Mouse (Mus musculus): ENCODE results near the gene Trappc12. TPM values are rescaled to one million over a fixed set of nuclear protein-coding genes. Genes with fewer than 3 reads are reported as not detected.

The Trappc12 gene
- polyA plus RNA-seq (2015; fragmentation: Nextera tagmentation; extraction: Ambion mirVana): 10.6 and 11.2 TPM in 2 replicates

DNA sequence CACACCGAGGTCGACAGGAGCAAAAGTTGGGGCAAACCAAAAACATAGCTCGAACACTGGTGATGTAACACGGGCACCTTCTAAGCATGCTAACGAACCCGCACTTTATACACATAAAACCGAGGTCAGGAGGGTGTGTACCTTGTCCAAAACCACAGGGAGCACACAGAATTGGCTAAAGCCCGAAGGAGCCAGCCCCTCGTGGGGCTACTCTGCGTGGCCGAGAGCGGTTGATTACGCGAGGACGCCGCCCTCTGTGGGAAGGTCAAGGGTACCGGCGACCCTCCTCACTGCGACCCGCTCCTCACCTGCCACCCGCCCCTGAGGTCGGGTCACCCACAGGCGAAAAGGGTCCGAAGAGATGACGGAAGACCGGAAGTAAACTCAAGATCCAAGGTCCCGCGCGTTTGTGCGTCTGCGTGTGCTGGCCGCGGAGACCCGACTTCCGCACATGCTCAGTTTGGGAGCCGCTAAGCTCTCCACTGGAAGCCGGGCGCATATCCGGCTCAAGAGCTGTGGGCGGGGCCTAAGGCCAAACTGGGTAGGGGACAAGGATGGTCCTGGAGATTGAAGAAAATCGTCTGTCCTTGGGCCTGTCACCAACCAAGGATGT is at the start of gene Trappc12:
TSS of gene Trappc12 (minus strand) at position 452 of the 613 bp plus-strand sequence.
- TF ChIP-seq CTCF (IDR thresholded peaks at IDR 0.05; ENCODE audit: low read depth): no peak
- no peak for TF ChIP-seq EP300 (IDR thresholded peaks at IDR 0.05; ENCODE audit: low read depth)
- H3K27me3 ChIP-seq (ENCODE audit: insufficient read depth, low read length): no peaks in the 10 kb centered on the region
- peak within 1 kb of the TSS; percentile 89 for H3K9ac ChIP-seq (replicated peaks)
- H3K27ac ChIP-seq (ENCODE audit: low read depth): peak within 1 kb of the TSS; percentile 86
- peaks cover 17% of the 10 kb centered on the region for H3K36me3 ChIP-seq (replicated peaks; ENCODE audit: insufficient read depth, low read length)
- no peaks in the 10 kb centered on the region for H3K9me3 ChIP-seq (ENCODE audit: low read length)
- ATAC-seq (peak; percentile 86), DNase-seq (peak; percentile 90)
- under 1% methylated on average over 40 of the region's 41 CpGs for WGBS (ENCODE audit: insufficient replicate concordance)
- H3K4me1 ChIP-seq (ENCODE audit: insufficient read depth): peaks cover 33% of the 10 kb centered on the region
- H3K4me2 ChIP-seq (ENCODE audit: low read depth, low read length): peak within 1 kb of the TSS; percentile 81
- H3K4me3 ChIP-seq (ENCODE audit: low read depth, low read length): peak within 1 kb of the TSS; percentile 86

DNA sequence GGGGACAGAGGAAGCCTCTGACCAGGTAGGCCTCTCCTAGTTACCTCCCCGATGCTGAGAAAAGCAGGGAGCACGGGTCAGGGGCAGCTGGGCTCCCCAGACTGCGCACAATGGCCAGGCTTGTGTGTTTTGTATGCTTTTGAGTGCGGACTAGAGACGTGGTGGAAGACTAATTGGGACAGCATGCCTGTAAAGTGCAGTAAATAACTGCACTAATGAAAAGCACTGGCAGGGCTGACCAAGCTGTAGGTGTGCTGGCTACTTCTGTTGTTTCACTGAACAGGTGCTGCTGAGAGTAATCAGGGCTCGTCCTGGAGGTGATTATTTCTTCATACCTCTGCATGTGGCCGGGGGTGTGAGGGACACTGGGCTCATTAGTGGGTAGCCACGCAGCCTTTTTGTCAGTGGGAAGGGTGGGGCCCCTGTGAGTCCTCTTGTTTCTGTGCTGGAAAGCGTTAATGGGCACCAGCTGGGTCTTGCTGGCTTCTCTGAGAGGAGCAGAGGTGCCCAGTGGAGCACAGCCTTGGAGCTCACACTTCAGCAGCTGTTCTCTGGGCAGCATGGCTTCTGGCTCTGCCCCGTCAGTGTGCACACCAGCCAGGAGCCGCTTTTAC is 49.6 kb upstream of the Trappc12 start:
- Histone ChIP-seq H3K27me3 (ENCODE audit: insufficient read depth, low read length) (no peaks in the 10 kb centered on the region), H3K9ac (replicated peaks) (no peak overlapping the region), H3K9me3 (ENCODE audit: low read length) (peaks cover 3% of the 10 kb centered on the region; the same call in 1 of the 2 replicates), H3K27ac (ENCODE audit: low read depth) (no peak overlapping the region), H3K4me2 (ENCODE audit: low read depth, low read length) (no peak overlapping the region), H3K4me1 (ENCODE audit: insufficient read depth) (peaks cover 24% of the 10 kb centered on the region), H3K36me3 (replicated peaks; ENCODE audit: insufficient read depth, low read length) (no peaks in the 10 kb centered on the region), H3K4me3 (ENCODE audit: low read depth, low read length) (no peak overlapping the region)
- DNase-seq (no peak), ATAC-seq (no peak)
- WGBS (ENCODE audit: insufficient replicate concordance): 71% methylated on average over 11 of the region's 11 CpGs
- TF ChIP-seq EP300 (IDR thresholded peaks at IDR 0.05; ENCODE audit: low read depth): no peak
- no peak for TF ChIP-seq CTCF (IDR thresholded peaks at IDR 0.05; ENCODE audit: low read depth)

- DNase-seq: no peak
- TF ChIP-seq EP300 (IDR thresholded peaks at IDR 0.05; ENCODE audit: low read depth) (no peak), CTCF (IDR thresholded peaks at IDR 0.05; ENCODE audit: low read depth) (no peak)
These were observed 46.7 kb upstream of the Trappc12 start for GRCm38 (mm10) chr12:28796881-28797420.

GRCm38 (mm10) chr12:28795041-28795440 is 44.8 kb upstream of the Trappc12 start:
- Histone ChIP-seq H3K36me3 (replicated peaks; ENCODE audit: insufficient read depth, low read length) (no peaks in the 10 kb centered on the region), H3K9me3 (ENCODE audit: low read length) (peaks cover 3% of the 10 kb centered on the region; the same call in 1 of the 2 replicates), H3K4me3 (ENCODE audit: low read depth, low read length) (no peak overlapping the region), H3K4me2 (ENCODE audit: low read depth, low read length) (no peak overlapping the region), H3K4me1 (ENCODE audit: insufficient read depth) (no peaks in the 10 kb centered on the region), H3K9ac (replicated peaks) (no peak overlapping the region), H3K27me3 (ENCODE audit: insufficient read depth, low read length) (no peaks in the 10 kb centered on the region), H3K27ac (ENCODE audit: low read depth) (no peak overlapping the region)
- TF ChIP-seq EP300 (IDR thresholded peaks at IDR 0.05; ENCODE audit: low read depth): no peak
- TF ChIP-seq CTCF (IDR thresholded peaks at IDR 0.05; ENCODE audit: low read depth): no peak
- ATAC-seq: no peak
- DNase-seq: no peak
- 87% methylated on average over 3 of the region's 3 CpGs for WGBS (ENCODE audit: insufficient replicate concordance)

More at GRCm38 (mm10) chr12:28796881-28797420, 46.7 kb upstream of the Trappc12 start:
- Histone ChIP-seq H3K4me1 (ENCODE audit: insufficient read depth) (peaks cover 6% of the 10 kb centered on the region), H3K9me3 (ENCODE audit: low read length) (peaks cover 3% of the 10 kb centered on the region; the same call in 1 of the 2 replicates), H3K27ac (ENCODE audit: low read depth) (no peak overlapping the region), H3K4me3 (ENCODE audit: low read depth, low read length) (no peak overlapping the region), H3K27me3 (ENCODE audit: insufficient read depth, low read length) (no peaks in the 10 kb centered on the region), H3K4me2 (ENCODE audit: low read depth, low read length) (no peak overlapping the region), H3K36me3 (replicated peaks; ENCODE audit: insufficient read depth, low read length) (no peaks in the 10 kb centered on the region), H3K9ac (replicated peaks) (no peak overlapping the region)
- no peak for ATAC-seq

GRCm38 (mm10) chr12:28793715-28794114 is 43.4 kb upstream of the Trappc12 start:
- no peaks in the 10 kb centered on the region for H3K36me3 ChIP-seq (replicated peaks; ENCODE audit: insufficient read depth, low read length)
- 69% methylated on average over 2 of the region's 2 CpGs for WGBS (ENCODE audit: insufficient replicate concordance)
- TF ChIP-seq EP300 (IDR thresholded peaks at IDR 0.05; ENCODE audit: low read depth): no peak
- no peak for TF ChIP-seq CTCF (IDR thresholded peaks at IDR 0.05; ENCODE audit: low read depth)
- DNase-seq: no peak
- H3K27ac ChIP-seq (ENCODE audit: low read depth): no peak overlapping the region
- H3K4me3 ChIP-seq (ENCODE audit: low read depth, low read length): no peak overlapping the region
- no peak overlapping the region for H3K9ac ChIP-seq (replicated peaks)
- H3K9me3 ChIP-seq (ENCODE audit: low read length): peaks cover 3% of the 10 kb centered on the region; the same call in 1 of the 2 replicates
- no peaks in the 10 kb centered on the region for H3K4me1 ChIP-seq (ENCODE audit: insufficient read depth)
- no peak for ATAC-seq
- no peak overlapping the region for H3K4me2 ChIP-seq (ENCODE audit: low read depth, low read length)
- H3K27me3 ChIP-seq (ENCODE audit: insufficient read depth, low read length): no peaks in the 10 kb centered on the region

DNA sequence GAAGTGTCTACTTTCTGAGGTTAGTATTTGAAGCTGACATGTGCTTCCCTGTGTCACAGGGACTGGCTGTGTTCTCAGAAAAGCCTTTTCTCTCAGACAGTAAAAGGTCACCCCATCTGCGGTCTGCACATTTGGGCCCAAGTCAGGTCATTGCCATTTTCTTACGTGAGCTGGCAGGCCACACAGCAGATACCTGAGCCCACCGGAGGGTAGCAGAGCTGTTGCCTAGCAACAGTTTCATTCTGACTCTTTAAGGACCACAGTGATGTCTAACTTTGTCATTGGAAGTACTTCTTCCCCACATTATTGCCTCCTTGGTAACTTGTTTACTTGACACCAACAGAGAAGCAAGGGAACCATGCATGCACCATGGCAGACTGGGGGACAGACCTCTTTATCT is 42.3 kb upstream of the Trappc12 start:
- WGBS (ENCODE audit: insufficient replicate concordance): 85% methylated on average over 3 of the region's 3 CpGs
- no peak for TF ChIP-seq EP300 (IDR thresholded peaks at IDR 0.05; ENCODE audit: low read depth)
- TF ChIP-seq CTCF (IDR thresholded peaks at IDR 0.05; ENCODE audit: low read depth): no peak
- H3K27me3 ChIP-seq (ENCODE audit: insufficient read depth, low read length): no peaks in the 10 kb centered on the region
- H3K9me3 ChIP-seq (ENCODE audit: low read length): no peaks in the 10 kb centered on the region
- H3K9ac ChIP-seq (replicated peaks): no peak overlapping the region
- no peaks in the 10 kb centered on the region for H3K4me1 ChIP-seq (ENCODE audit: insufficient read depth)
- no peak overlapping the region for H3K27ac ChIP-seq (ENCODE audit: low read depth)
- H3K36me3 ChIP-seq (replicated peaks; ENCODE audit: insufficient read depth, low read length): no peaks in the 10 kb centered on the region
- no peak for DNase-seq
- ATAC-seq: no peak
- no peak overlapping the region for H3K4me2 ChIP-seq (ENCODE audit: low read depth, low read length)
- no peak overlapping the region for H3K4me3 ChIP-seq (ENCODE audit: low read depth, low read length)

Data from liver, postnatal 0 days (tissue).